Mouse (Mus musculus) CH12.LX (cell line): ENCODE results near the gene Smpd3.

Experiments
- CTCF ChIP-seq, 2 experiments: IDR thresholded peaks in 1 of 2; conservative IDR thresholded peaks in 1 of 2; 2 replicates each; pipeline ENCODE4 v1.5.1; 2011 to 2012; ENCODE audit warnings: low read depth in 2 of 2, low read length in 2 of 2, improper control_type of control experiment in 1 of 2, inconsistent platforms in 1 of 2, mild to moderate bottlenecking in 1 of 2, moderate library complexity in 1 of 2
- IRF4 ChIP-seq: IDR thresholded peaks from 2 replicates; pipeline ENCODE4 v1.6.1; 2014; ENCODE audit warnings: low read depth, mild to moderate bottlenecking, inconsistent platforms, low read length, improper control_type of control experiment
- RCOR1 ChIP-seq: conservative IDR thresholded peaks from 2 replicates; pipeline ENCODE4 v1.6.1; 2012; ENCODE audit warnings: low read depth, mild to moderate bottlenecking, inconsistent platforms, low read length, improper control_type of control experiment

GRCm38 (mm10) chr8:106287445-106287844, 50.3 kb downstream of the Smpd3 start:
- no peak for TF ChIP-seq CTCF (conservative IDR thresholded peaks at IDR 0.05 in 1 of 2, IDR thresholded peaks at IDR 0.05 in 1 of 2; ENCODE audit: low read depth in 2 of 2, low read length in 2 of 2)
- no peak for TF ChIP-seq RCOR1
- no peak for TF ChIP-seq IRF4
